Mouse (Mus musculus) frontal cortex, postnatal 25 days (tissue): ENCODE results near the gene Klf11.

Experiments used
- DNase-seq, 2 experiments: peaks; one replicate each; pipeline ENCODE4 v3.0.0; 2022; ENCODE audit warnings: low spot score in 2 of 2

Gene Klf11

DNA sequence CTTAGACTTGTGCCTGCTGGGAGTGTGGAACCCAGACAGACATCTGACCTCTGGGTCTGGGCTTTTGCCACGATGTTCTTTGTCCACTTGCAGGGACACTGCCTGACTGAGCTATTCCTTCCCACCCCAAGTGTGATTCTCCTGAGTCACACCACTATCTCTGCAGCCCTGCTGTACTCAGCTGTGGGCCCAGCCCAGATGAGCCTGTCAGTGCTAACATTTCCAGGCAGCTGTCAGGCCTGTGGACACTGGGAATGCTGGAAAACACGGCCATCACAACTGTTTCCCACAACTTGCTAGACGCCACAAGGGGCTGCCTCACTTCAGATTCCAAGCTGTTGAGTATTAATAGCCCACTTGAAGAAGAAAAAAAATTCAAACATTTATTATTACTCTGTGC is 51.9 kb downstream of the Klf11 start:
- no peak for DNase-seq

DNA sequence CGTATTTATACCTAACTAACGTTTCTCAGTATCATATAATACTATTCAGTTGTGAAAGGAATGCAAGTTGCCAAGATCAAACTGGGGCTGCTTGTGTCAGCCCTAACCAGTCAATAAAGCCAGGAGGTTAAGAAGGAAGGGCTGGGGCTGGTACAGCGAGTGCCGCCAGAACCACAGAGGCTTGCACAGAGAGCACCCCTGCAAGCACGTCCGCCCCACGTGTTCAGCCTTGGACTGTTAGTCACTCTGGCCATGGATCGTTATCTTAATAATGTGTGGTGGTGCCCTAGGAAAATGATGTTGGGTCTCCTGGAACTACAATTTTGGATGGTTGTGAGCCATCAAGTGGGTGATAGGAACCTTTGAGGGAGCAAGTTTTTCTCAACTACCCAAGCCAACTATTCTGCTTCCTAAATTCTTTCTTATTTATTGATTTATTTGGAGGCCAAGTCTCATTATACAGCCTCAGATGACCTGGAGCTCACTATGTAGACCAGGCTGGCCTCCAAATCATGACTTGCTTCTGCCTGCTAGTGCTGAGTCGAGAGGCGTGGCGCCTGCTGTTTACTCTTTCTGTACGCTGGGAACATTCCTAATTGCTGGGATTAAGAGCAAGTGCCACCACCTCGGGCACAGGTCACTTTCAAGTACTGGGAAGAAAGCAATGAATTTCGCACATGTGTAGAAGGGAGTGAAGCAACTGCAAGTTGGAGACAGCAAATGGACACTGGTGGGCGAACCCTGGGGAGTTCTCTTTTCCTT is 54.6 kb downstream of the Klf11 start:
- no peak for DNase-seq

DNA sequence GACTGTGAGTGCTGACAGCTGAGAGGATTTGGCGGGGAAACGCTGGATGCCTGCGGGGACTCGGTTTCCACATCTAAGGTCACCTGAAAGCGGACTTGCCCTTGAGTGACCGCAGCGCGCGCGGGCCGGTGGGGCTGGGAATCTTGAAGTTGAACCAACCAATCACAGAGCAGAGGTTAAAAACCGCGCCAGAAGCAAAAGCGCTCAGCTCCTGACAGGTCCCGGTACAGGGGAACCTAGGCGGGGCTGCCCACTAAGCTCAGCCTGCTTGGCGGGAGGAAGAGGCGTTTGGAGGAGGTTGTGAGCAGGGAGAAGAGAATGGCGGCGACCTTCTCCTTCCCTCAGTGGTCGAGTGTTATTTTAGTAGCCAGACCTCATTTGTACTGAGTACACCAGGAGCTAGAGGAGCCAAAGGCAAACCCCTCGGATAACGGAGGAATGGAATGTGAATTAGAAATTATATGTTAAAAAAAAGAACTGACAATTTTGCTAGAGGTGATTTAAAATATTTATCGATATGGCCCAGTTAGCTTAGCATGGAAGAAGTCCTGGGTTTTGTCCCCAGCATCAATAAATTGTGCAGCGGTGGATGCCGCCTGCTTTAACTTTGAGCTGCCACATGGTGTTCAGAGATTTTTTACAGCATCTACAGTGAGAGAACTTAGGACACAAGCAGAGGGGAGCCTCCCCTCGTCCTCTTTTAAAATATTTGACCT is 55.8 kb downstream of the Klf11 start:
- no peak for DNase-seq

DNA sequence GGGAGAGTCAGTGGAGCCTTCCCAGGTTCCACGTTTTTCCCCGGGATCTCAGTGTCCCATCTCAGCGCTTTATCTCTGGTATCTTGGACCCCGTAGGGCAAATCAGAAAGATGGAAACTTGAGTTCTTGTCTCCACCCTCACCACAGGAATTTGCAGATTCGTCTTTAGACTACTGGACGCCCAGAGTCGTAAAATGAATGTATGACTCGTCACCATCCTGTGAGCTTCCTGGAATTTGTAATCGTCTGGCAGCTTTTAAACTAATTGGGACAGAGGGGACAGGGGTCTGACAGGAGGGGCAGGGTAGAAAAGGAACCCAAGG is 56.4 kb downstream of the Klf11 start:
- DNase-seq, result no peak

DNA sequence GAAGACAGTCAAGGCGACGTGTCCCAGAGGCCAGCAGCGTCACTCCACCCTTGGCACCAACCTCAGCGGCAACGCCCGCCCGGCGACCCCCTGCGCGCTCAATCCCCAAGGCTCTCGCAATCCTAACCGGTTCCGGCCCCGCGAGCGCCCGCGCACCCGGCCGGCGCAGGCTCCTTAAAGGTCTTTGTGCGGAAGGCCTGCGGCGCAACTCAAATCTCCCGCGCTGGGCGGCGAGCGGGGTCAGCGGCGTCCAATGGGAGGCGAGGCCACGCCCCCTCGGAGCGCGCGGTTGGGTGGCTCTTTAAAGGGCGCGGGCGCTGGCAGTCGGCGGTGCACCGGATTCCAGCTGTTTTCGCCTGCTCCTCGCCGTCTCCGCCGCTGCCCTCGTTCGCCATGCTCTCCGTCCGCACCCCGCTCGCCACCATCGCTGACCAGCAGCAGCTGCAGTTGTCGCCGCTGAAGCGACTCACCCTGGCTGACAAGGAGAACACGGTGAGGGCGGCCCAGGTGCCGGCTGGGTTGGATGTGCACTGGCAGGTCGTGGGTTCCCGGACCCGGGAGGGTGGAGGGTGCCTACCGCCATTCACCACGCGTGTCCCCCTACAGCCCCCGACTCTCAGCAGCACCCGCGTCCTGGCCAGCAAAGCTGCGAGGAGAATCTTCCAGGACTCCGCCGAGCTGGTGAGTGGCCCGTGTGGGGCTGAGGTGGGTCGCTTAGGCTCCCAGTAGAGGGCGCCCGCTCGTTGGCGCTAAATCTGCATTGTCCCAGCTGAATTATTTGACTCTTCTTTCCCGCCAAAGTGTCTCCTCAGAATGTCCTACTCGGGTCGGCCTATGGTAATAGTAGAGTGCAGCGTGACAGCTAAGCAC is 57.1 kb downstream of the Klf11 start, which contains the start of gene Rrm2:
Gene Rrm2 (plus strand): TSS at position 288 of the 870 bp plus-strand sequence.
- peak; percentile 84 to 87 for DNase-seq

DNA sequence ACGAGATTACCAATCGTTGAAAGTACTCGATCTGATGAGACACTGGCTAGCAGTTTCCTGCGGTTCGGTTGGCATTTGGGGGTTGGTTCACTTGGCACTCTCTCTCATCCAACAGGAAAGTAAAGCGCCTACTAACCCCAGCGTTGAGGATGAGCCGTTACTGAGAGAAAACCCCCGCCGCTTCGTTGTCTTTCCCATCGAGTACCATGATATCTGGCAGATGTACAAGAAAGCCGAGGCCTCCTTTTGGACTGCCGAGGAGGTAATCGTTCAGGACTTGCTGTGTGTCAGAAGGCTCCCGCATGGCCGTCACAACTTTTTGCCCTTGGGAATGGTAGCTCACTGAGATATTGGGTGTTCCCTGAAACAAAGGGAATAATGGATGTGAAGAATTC is 57.7 kb downstream of the Klf11 start:
- no peak for DNase-seq

DNA sequence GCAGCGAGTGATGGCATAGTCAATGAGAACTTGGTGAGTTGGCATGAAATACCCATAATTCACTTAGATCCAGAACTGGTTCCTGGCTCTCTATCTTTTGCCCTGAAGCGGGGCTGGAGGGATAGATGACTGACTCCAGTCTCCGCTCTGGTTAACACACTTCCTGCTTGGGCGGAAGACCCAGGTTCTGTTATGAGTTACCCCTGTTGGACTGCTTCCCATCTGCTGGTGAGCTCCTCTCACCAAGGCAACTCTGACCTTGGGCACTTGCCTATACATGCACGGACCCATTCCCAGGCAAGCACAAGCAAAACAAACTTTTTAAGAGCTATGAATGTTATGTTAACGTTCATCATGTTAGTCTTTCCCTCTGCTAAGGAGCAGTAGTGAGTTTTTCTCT is 58.3 kb downstream of the Klf11 start:
- no peak for DNase-seq

DNA sequence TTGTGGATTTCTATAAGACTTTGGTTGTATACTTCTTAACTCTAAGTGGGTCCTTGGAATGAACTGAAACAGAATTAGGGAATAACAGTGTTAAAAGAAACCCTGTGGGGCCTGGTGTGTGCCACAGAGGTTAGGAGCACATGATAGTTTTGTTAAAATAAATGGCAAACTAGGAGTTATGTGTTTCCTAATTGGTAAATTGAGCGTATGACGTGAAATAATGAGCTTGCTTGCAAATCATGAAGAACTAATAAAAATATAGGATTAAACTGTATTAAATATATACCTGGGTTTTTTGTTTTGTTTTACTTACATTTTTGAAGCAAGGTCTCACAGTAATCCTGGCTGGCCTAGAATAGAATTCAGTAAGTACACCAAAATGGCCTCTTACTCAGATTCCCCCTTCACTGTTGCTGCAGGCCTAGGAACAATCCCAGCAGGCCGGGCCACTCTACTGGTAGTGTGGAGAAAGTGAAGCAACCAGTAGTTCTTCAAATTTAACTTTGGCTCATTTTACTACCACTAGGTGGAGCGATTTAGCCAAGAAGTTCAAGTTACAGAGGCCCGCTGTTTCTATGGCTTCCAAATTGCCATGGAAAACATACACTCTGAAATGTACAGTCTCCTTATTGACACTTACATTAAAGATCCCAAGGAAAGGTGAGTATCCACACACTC is 58.9 kb downstream of the Klf11 start:
- no peak for DNase-seq

DNA sequence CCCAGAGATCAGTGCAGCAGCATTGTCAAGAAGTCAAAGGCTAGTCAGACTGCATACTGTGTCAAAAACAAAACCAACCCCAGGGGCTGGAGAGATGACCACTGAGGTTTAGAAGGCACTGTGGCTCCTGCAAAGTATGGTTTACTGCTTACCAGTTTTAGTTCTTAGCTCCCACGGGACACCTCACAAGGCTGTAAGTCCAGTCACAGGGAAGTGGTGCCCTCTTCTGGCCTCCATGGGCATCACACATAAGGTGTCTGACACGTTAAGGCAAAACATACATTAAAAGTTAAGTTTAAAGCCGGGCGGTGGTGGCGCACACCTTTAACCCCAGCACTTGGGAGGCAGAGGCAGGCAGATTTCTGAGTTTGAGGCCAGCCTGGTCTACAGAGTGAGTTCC is 59.6 kb downstream of the Klf11 start:
- DNase-seq, result no peak
